Mouse (Mus musculus) heart, adult 2 months (tissue): ENCODE measurements around the gene Pld3.

Experiments used
- EP300 ChIP-seq: fragments of 200-500 bp; IDR thresholded peaks from 2 replicates; pipeline ENCODE4 v1.6.1; 2011; ENCODE audit warnings: low read depth, low read length, control low read depth; ENCODE audit not compliant: insufficient read depth
- POLR2A ChIP-seq: fragments of 200-500 bp; IDR thresholded peaks from 2 replicates; pipeline ENCODE4 v1.6.1; 2011; ENCODE audit warnings: mild to moderate bottlenecking, low read depth, low read length, control low read depth; ENCODE audit not compliant: insufficient read depth

GRCm38 (mm10) chr7:27540521-27540920 is 12.5 kb downstream of the Pld3 start:
- TF ChIP-seq POLR2A (no peak), EP300 (no peak)
